Mouse (Mus musculus) hindbrain, embryonic 15.5 days (tissue): Measurements from ENCODE around the gene Pttg1ip. TPM values are rescaled to one million over a fixed set of nuclear protein-coding genes. Genes with fewer than 3 reads are reported as not detected.

Source experiments
- ATAC-seq: fragments of 200-750 bp; cut with Nextera tagmentation; 2 replicates; pipeline ENCODE4 v1.8.0; 2017; ENCODE audit warnings: low read depth, moderate number of reproducible peaks, moderate TSS enrichment; ENCODE audit not compliant: low FRiP score
- H3K27ac ChIP-seq: fragments of 300-500 bp; sonication (generic); replicated peaks from 2 replicates; pipeline ENCODE4 v1.5.1; 2015; ENCODE audit warnings: mild to moderate bottlenecking, inconsistent platforms
- H3K27me3 ChIP-seq: fragments of 300-500 bp; sonication (generic); 2 replicates; pipeline ENCODE4 v1.6.1; 2015; ENCODE audit warnings: control low read depth, inconsistent platforms
- H3K36me3 ChIP-seq: fragments of 300-500 bp; sonication (generic); 2 replicates; pipeline ENCODE4 v1.6.1; 2015; ENCODE audit warnings: control low read depth, inconsistent platforms
- H3K4me1 ChIP-seq: fragments of 300-500 bp; sonication (generic); replicated peaks from 2 replicates; pipeline ENCODE4 v1.6.1; 2015; ENCODE audit warnings: control low read depth, inconsistent platforms
- H3K4me2 ChIP-seq: fragments of 300-500 bp; sonication (generic); 2 replicates; pipeline ENCODE4 v1.6.1; 2015; ENCODE audit warnings: moderate library complexity, mild to moderate bottlenecking, inconsistent platforms
- H3K4me3 ChIP-seq: fragments of 300-500 bp; sonication (generic); 2 replicates; pipeline ENCODE4 v1.5.1; 2015; ENCODE audit warnings: mild to moderate bottlenecking, inconsistent platforms
- H3K9ac ChIP-seq: fragments of 300-500 bp; sonication (generic); 2 replicates; pipeline ENCODE4 v1.6.1; 2015; ENCODE audit warnings: inconsistent platforms
- H3K9me3 ChIP-seq: fragments of 300-500 bp; sonication (generic); 2 replicates; pipeline ENCODE4 v1.6.1; 2016; ENCODE audit warnings: control low read depth, inconsistent platforms
- WGBS: fragments of 180-500 bp; shearing (Covaris S2); methylation state at CpG from one replicate; pipeline ENCODE4 v1.1.7; 2015; 5-methylcytosine and 5-hydroxymethylcytosine counted together
- polyA plus RNA-seq: library from polyadenylated mRNA; unstranded; fragments of >200 nt; fragmentation: Nextera tagmentation; extraction: Ambion mirVana; gene quantifications from 2 replicates; pipeline ENCODE4 v1.2.1, GENCODE M21; 2015

Gene Pttg1ip
- polyA plus RNA-seq, 1 experiment from 2014 or later, result 75.2 TPM

- no peak overlapping the region for H3K27ac ChIP-seq
- no peaks in the 10 kb centered on the region for H3K4me1 ChIP-seq
- 79% methylated on average over 1 of the region's 1 CpGs for WGBS
- no peak overlapping the region for H3K9ac ChIP-seq
- no peak overlapping the region for H3K4me2 ChIP-seq
- no peaks in the 10 kb centered on the region for H3K36me3 ChIP-seq
- no peaks in the 10 kb centered on the region for H3K27me3 ChIP-seq
- no peak for ATAC-seq
- no peak overlapping the region for H3K4me3 ChIP-seq
- no peaks in the 10 kb centered on the region for H3K9me3 ChIP-seq
These were observed 8.4 kb upstream of the Pttg1ip start for GRCm38 (mm10) chr10:77573162-77573561.

- H3K4me2 ChIP-seq, result peak overlapping the region; percentile 70; the same call in 1 of the 2 replicates
- no peak overlapping the region for H3K4me3 ChIP-seq
- H3K36me3 ChIP-seq, result no peaks in the 10 kb centered on the region
- no peak overlapping the region for H3K27ac ChIP-seq
- peaks cover 21% of the 10 kb centered on the region for H3K4me1 ChIP-seq
- no peak for ATAC-seq
- 61% methylated on average over 10 of the region's 10 CpGs for WGBS
- H3K9ac ChIP-seq, result no peak overlapping the region
- no peaks in the 10 kb centered on the region for H3K27me3 ChIP-seq
- no peaks in the 10 kb centered on the region for H3K9me3 ChIP-seq
These were observed 1.2 kb upstream of the Pttg1ip start for GRCm38 (mm10) chr10:77580027-77580920.

DNA sequence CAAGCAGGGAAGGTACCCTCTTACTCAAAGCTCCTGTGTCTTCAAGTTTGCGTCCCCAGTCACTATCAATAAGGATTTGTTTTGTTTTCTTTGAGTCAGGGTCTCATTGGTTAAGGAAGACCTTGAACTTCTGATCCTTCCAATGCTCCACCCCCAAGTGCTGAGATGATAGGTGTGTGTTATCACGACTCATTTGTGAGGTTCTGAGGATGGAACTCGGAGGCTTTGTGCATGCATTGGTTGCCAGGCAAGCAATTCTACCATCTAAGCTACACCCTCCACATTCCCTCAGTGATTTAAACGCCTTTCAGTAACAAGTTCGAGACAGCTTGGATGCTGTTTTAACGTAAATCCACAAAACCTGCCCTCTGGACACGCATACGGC lies 505 bp upstream of the Pttg1ip start:
- Histone ChIP-seq H3K9me3 (no peaks in the 10 kb centered on the region), H3K36me3 (no peaks in the 10 kb centered on the region), H3K4me1 (peaks cover 26% of the 10 kb centered on the region), H3K4me2 (peak overlapping the region; percentile 70), H3K27ac (peak overlapping the region; percentile 89), H3K4me3 (peak overlapping the region; percentile 77), H3K9ac (peak overlapping the region; percentile 82), H3K27me3 (no peaks in the 10 kb centered on the region)
- 12% methylated on average over 8 of the region's 8 CpGs for WGBS
- peak; percentile 14; the same call in 1 of the 2 replicates for ATAC-seq

DNA sequence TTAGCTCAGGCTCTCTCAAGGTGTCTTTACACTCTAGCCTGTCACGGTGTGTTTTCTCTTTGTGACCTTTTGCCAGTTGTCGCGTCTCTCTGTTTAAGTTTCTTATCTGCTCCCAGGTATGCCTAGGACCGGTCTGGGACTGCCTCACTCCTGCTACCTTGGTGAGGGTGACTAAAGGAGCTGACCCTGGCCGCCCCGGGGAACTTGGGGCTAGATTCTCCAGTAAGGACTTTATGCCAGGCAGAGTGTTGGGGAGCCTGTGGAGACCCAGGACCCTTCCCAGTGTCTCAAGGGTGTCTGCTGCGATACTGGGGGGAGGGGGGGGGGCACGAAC lies 732 bp downstream of the Pttg1ip start:
- peak overlapping the region; percentile 82 for H3K9ac ChIP-seq
- peaks cover 27% of the 10 kb centered on the region for H3K4me1 ChIP-seq
- H3K36me3 ChIP-seq, result no peaks in the 10 kb centered on the region
- H3K27ac ChIP-seq, result peak overlapping the region; percentile 87; the same call in 1 of the 2 replicates
- no peaks in the 10 kb centered on the region for H3K27me3 ChIP-seq
- 7% methylated on average over 8 of the region's 8 CpGs for WGBS
- peak overlapping the region; percentile 70 for H3K4me2 ChIP-seq
- peak overlapping the region; percentile 77 for H3K4me3 ChIP-seq
- H3K9me3 ChIP-seq, result no peaks in the 10 kb centered on the region
- no peak for ATAC-seq

- Histone ChIP-seq H3K9me3 (no peaks in the 10 kb centered on the region), H3K4me1 (peaks cover 35% of the 10 kb centered on the region), H3K27me3 (no peaks in the 10 kb centered on the region), H3K27ac (no peak overlapping the region), H3K4me2 (peak overlapping the region; percentile 4; the same call in 1 of the 2 replicates), H3K9ac (no peak overlapping the region), H3K36me3 (0 out of 2 replicates have a peak, but pooled peaks cover 4% of the 10 kb centered on the region), H3K4me3 (no peak overlapping the region)
- no peak for ATAC-seq
- WGBS, result 70% methylated on average over 10 of the region's 10 CpGs
These were observed 2.4 kb downstream of the Pttg1ip start for GRCm38 (mm10) chr10:77583795-77584422.

- no peak for ATAC-seq
- Histone ChIP-seq H3K27ac (no peak overlapping the region), H3K36me3 (peaks cover 16% of the 10 kb centered on the region; the same call in 1 of the 2 replicates), H3K9ac (no peak overlapping the region), H3K27me3 (no peaks in the 10 kb centered on the region), H3K4me2 (no peak overlapping the region), H3K4me3 (no peak overlapping the region), H3K9me3 (no peaks in the 10 kb centered on the region), H3K4me1 (peaks cover 38% of the 10 kb centered on the region)
- WGBS, result 94% methylated on average over 3 of the region's 3 CpGs
These were observed 5.1 kb downstream of the Pttg1ip start for GRCm38 (mm10) chr10:77586637-77587036.

DNA sequence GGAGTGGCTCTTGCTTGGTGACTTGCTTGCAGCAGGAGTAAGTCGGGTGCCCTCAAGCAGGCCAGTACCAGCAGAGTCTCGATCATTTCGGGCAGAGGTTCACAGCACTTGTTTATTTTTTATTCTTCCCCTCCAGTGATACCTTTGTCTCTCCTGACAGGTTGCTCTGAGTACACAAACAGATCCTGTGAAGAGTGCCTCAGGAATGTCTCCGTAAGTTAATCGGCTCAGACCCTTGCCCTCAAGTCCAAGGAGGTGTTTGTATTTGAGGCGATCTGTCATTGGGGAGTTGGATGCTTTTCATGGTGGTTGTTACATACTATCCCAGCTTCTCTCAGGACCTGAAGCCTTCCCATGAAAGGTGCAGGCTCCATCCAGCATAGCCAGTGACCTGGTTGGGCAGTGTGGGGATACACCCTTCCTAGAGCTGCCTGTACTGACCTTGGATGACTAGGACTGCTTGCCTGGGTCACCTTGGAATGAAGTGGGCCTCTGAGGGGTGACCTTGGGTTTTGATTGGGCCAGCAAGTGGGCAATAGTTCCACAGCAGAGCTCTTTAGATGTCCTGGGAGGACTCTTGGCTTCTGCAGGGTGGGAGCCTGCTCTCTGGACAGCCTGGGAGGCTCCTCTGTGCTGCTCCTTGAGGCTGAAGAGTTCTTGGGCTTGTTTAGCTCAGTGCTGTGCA lies 5.7 kb downstream of the Pttg1ip start:
- H3K9ac ChIP-seq, result no peak overlapping the region
- H3K4me1 ChIP-seq, result peaks cover 38% of the 10 kb centered on the region
- H3K4me2 ChIP-seq, result no peak overlapping the region
- no peak for ATAC-seq
- 90% methylated on average over 6 of the region's 6 CpGs for WGBS
- H3K36me3 ChIP-seq, result peaks cover 17% of the 10 kb centered on the region; the same call in 1 of the 2 replicates
- H3K27me3 ChIP-seq, result no peaks in the 10 kb centered on the region
- no peaks in the 10 kb centered on the region for H3K9me3 ChIP-seq
- H3K27ac ChIP-seq, result no peak overlapping the region
- no peak overlapping the region for H3K4me3 ChIP-seq

DNA sequence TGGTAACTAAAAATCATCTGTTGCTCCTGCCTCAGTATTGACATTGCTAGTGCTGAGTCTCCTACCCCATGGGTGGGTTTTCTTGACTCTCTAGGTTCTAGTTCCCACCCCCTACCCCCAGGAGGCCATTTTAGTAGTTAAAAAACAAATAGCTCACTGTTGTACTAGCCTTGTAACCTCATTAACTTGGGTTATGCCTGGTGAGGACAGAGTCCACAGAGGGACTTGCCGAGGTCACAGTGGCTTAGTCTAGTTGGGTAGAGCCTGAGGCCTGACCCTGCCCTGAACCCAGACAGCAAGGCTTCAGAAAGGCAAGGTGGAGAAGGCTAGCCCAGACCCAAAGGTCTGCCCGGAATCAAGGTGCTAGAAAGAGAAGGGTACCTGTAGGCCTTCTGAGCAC lies 6.5 kb downstream of the Pttg1ip start:
- Histone ChIP-seq H3K9ac (no peak overlapping the region), H3K4me3 (no peak overlapping the region), H3K27me3 (no peaks in the 10 kb centered on the region), H3K36me3 (peaks cover 22% of the 10 kb centered on the region), H3K9me3 (no peaks in the 10 kb centered on the region), H3K27ac (no peak overlapping the region), H3K4me1 (peaks cover 30% of the 10 kb centered on the region), H3K4me2 (no peak overlapping the region)
- no peak for ATAC-seq
- WGBS, result 93% methylated on average over 2 of the region's 2 CpGs

DNA sequence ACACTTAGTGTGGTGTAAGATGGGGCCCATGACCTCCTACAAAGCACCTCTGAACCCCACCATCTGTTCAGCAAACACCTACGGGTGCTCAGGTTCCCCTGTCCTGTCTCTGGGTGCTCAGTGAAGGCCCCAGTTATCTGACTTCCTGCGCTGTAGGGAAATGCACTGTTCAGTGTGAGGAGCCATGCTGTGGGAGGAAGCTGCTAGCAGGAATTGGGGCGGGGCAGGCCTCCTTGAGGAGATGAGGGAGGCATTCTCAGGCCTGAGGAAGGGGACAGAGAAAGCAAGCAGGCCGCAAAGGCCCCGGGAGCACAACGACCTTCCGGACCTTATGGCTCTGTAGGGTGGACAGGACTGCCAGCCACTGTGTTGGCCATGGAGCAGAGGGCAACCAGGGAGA lies 7.6 kb downstream of the Pttg1ip start:
- H3K9me3 ChIP-seq, result no peaks in the 10 kb centered on the region
- H3K27ac ChIP-seq, result peak overlapping the region; percentile 22; the same call in 1 of the 2 replicates
- no peak overlapping the region for H3K4me2 ChIP-seq
- ATAC-seq, result no peak
- peaks cover 33% of the 10 kb centered on the region for H3K36me3 ChIP-seq
- H3K4me3 ChIP-seq, result no peak overlapping the region
- no peaks in the 10 kb centered on the region for H3K27me3 ChIP-seq
- peaks cover 19% of the 10 kb centered on the region for H3K4me1 ChIP-seq
- no peak overlapping the region for H3K9ac ChIP-seq
- WGBS, result 77% methylated on average over 7 of the region's 7 CpGs

GRCm38 (mm10) chr10:77589749-77590148 lies 8.2 kb downstream of the Pttg1ip start:
- WGBS, result 68% methylated on average over 8 of the region's 8 CpGs
- ATAC-seq, result peak; percentile 53; the same call in 1 of the 2 replicates
- H3K36me3 ChIP-seq, result peaks cover 39% of the 10 kb centered on the region

GRCm38 (mm10) chr10:77590812-77591211 lies 9.3 kb downstream of the Pttg1ip start:
- ATAC-seq, result 0 out of 2 replicates have a peak, but pooled peaks have one; percentile 18
- H3K27me3 ChIP-seq, result no peaks in the 10 kb centered on the region
- H3K4me2 ChIP-seq, result no peak overlapping the region
- no peak overlapping the region for H3K27ac ChIP-seq
- H3K9me3 ChIP-seq, result no peaks in the 10 kb centered on the region
- H3K36me3 ChIP-seq, result peaks cover 49% of the 10 kb centered on the region
- WGBS, result 42% methylated on average over 6 of the region's 6 CpGs
- no peak overlapping the region for H3K9ac ChIP-seq
- no peak overlapping the region for H3K4me3 ChIP-seq
- H3K4me1 ChIP-seq, result peaks cover 14% of the 10 kb centered on the region; the same call in 1 of the 2 replicates

More at GRCm38 (mm10) chr10:77589749-77590148, 8.2 kb downstream of the Pttg1ip start:
- peaks cover 18% of the 10 kb centered on the region; the same call in 1 of the 2 replicates for H3K4me1 ChIP-seq
- H3K4me3 ChIP-seq, result no peak overlapping the region
- no peak overlapping the region for H3K9ac ChIP-seq
- H3K9me3 ChIP-seq, result no peaks in the 10 kb centered on the region
- H3K4me2 ChIP-seq, result no peak overlapping the region
- no peak overlapping the region for H3K27ac ChIP-seq
- H3K27me3 ChIP-seq, result no peaks in the 10 kb centered on the region
